Mouse (Mus musculus): ENCODE data around the gene Enam. TPM values are rescaled to one million over a fixed set of nuclear protein-coding genes. Genes with fewer than 3 reads are reported as not detected.
"Not testable (repeated sequence)": the region's sequence is repeated elsewhere in the genome, so short reads cannot be mapped to it uniquely, and the experiment has no call there.

The Enam gene
- polyA plus RNA-seq, 1 experiment from 2014 or later = not detected

GRCm38 (mm10) chr5:88519232-88519631 lies 31.5 kb downstream of the Enam start:
- no peaks in the 10 kb centered on the region for H3K9me3 ChIP-seq (ENCODE audit: control insufficient read depth, low read length)
- H3K27me3 ChIP-seq (replicated peaks; ENCODE audit: control insufficient read depth, insufficient read depth, low read length) = no peaks in the 10 kb centered on the region
- H3K9ac ChIP-seq (replicated peaks; ENCODE audit: low read depth, low read length) = no peak overlapping the region
- no peaks in the 10 kb centered on the region for H3K4me1 ChIP-seq (replicated peaks; ENCODE audit: control insufficient read depth, insufficient read depth, low read length)
- no peaks in the 10 kb centered on the region for H3K36me3 ChIP-seq (ENCODE audit: control insufficient read depth, insufficient read depth)
- WGBS = 3% methylated on average over 2 of the region's 2 CpGs
- H3K4me3 ChIP-seq (replicated peaks; ENCODE audit: low read length) = no peak overlapping the region
- peak; percentile 72 for ATAC-seq
- H3K4me2 ChIP-seq (ENCODE audit: low read length) = no peak overlapping the region
- no peak overlapping the region for H3K27ac ChIP-seq (ENCODE audit: low read length)

- no peaks in the 10 kb centered on the region for H3K27me3 ChIP-seq (replicated peaks; ENCODE audit: control insufficient read depth, insufficient read depth, low read length)
- no peak within 1 kb of the TSS for H3K9ac ChIP-seq (replicated peaks; ENCODE audit: low read depth, low read length)
- ATAC-seq = no peak
- H3K27ac ChIP-seq (ENCODE audit: low read length) = no peak within 1 kb of the TSS
- H3K9me3 ChIP-seq (ENCODE audit: control insufficient read depth, low read length) = no peaks in the 10 kb centered on the region
- 93% methylated on average over 3 of the region's 3 CpGs for whole genome bisulfite sequencing
- H3K36me3 ChIP-seq (ENCODE audit: control insufficient read depth, insufficient read depth) = no peaks in the 10 kb centered on the region
- H3K4me1 ChIP-seq (replicated peaks; ENCODE audit: control insufficient read depth, insufficient read depth, low read length) = no peaks in the 10 kb centered on the region
- H3K4me2 ChIP-seq (ENCODE audit: low read length) = no peak within 1 kb of the TSS
- no peak within 1 kb of the TSS for H3K4me3 ChIP-seq (replicated peaks; ENCODE audit: low read length)
Observed at GRCm38 (mm10) chr5:88527657-88528056, 39.9 kb downstream of the Enam start, which contains the start of gene Jchain. TSS of gene Jchain (minus strand) at chr5:88527891.

- no peak overlapping the region for H3K9ac ChIP-seq (replicated peaks; ENCODE audit: low read depth, low read length)
- ATAC-seq = no peak
- no peak overlapping the region for H3K27ac ChIP-seq (ENCODE audit: low read length)
- no peaks in the 10 kb centered on the region for H3K4me1 ChIP-seq (replicated peaks; ENCODE audit: control insufficient read depth, insufficient read depth, low read length)
- H3K4me3 ChIP-seq (replicated peaks; ENCODE audit: low read length) = no peak overlapping the region
- no peaks in the 10 kb centered on the region for H3K27me3 ChIP-seq (replicated peaks; ENCODE audit: control insufficient read depth, insufficient read depth, low read length)
- 48% methylated on average over 1 of the region's 1 CpGs for WGBS
- H3K9me3 ChIP-seq (ENCODE audit: control insufficient read depth, low read length) = no peaks in the 10 kb centered on the region
- no peaks in the 10 kb centered on the region for H3K36me3 ChIP-seq (ENCODE audit: control insufficient read depth, insufficient read depth)
- no peak overlapping the region for H3K4me2 ChIP-seq (ENCODE audit: low read length)
Observed at GRCm38 (mm10) chr5:88530908-88531307, 43.1 kb downstream of the Enam start.

- H3K36me3 ChIP-seq (ENCODE audit: control insufficient read depth, insufficient read depth) = no peaks in the 10 kb centered on the region
- 70% methylated on average over 3 of the region's 3 CpGs for WGBS
- H3K4me3 ChIP-seq (replicated peaks; ENCODE audit: low read length) = no peak overlapping the region
- H3K27ac ChIP-seq (ENCODE audit: low read length) = no peak overlapping the region
- H3K4me1 ChIP-seq (replicated peaks; ENCODE audit: control insufficient read depth, insufficient read depth, low read length) = no peaks in the 10 kb centered on the region
- H3K9ac ChIP-seq (replicated peaks; ENCODE audit: low read depth, low read length) = no peak overlapping the region
- ATAC-seq = no peak
- H3K4me2 ChIP-seq (ENCODE audit: low read length) = no peak overlapping the region
- no peaks in the 10 kb centered on the region for H3K27me3 ChIP-seq (replicated peaks; ENCODE audit: control insufficient read depth, insufficient read depth, low read length)
- no peaks in the 10 kb centered on the region for H3K9me3 ChIP-seq (ENCODE audit: control insufficient read depth, low read length)
Observed at GRCm38 (mm10) chr5:88534697-88535096, 46.9 kb downstream of the Enam start.

GRCm38 (mm10) chr5:88540845-88541244 lies 53.1 kb downstream of the Enam start:
- Histone ChIP-seq H3K4me3 (replicated peaks; ENCODE audit: low read length) (no peak overlapping the region), H3K9ac (replicated peaks; ENCODE audit: low read depth, low read length) (no peak overlapping the region), H3K27me3 (replicated peaks; ENCODE audit: control insufficient read depth, insufficient read depth, low read length) (no peaks in the 10 kb centered on the region), H3K27ac (ENCODE audit: low read length) (no peak overlapping the region), H3K4me2 (ENCODE audit: low read length) (no peak overlapping the region), H3K9me3 (ENCODE audit: control insufficient read depth, low read length) (no peaks in the 10 kb centered on the region), H3K36me3 (ENCODE audit: control insufficient read depth, insufficient read depth) (no peaks in the 10 kb centered on the region), H3K4me1 (replicated peaks; ENCODE audit: control insufficient read depth, insufficient read depth, low read length) (no peaks in the 10 kb centered on the region)
- ATAC-seq = no peak

- no peak for ATAC-seq
- Histone ChIP-seq H3K9ac (replicated peaks; ENCODE audit: low read depth, low read length) (no peak overlapping the region), H3K27ac (ENCODE audit: low read length) (no peak overlapping the region), H3K27me3 (replicated peaks; ENCODE audit: control insufficient read depth, insufficient read depth, low read length) (no peaks in the 10 kb centered on the region), H3K9me3 (ENCODE audit: control insufficient read depth, low read length) (no peaks in the 10 kb centered on the region), H3K4me2 (ENCODE audit: low read length) (no peak overlapping the region), H3K4me3 (replicated peaks; ENCODE audit: low read length) (no peak overlapping the region), H3K4me1 (replicated peaks; ENCODE audit: control insufficient read depth, insufficient read depth, low read length) (no peaks in the 10 kb centered on the region), H3K36me3 (ENCODE audit: control insufficient read depth, insufficient read depth) (no peaks in the 10 kb centered on the region)
- 62% methylated on average over 5 of the region's 5 CpGs for WGBS
Observed at GRCm38 (mm10) chr5:88542651-88543282, 55.0 kb downstream of the Enam start.

- WGBS = 88% methylated on average over 1 of the region's 1 CpGs
- H3K9ac ChIP-seq (replicated peaks; ENCODE audit: low read depth, low read length); H3K4me2 ChIP-seq (ENCODE audit: low read length); ATAC-seq; H3K4me3 ChIP-seq (replicated peaks; ENCODE audit: low read length); H3K27ac ChIP-seq (ENCODE audit: low read length); H3K36me3 ChIP-seq (ENCODE audit: control insufficient read depth, insufficient read depth); H3K4me1 ChIP-seq (replicated peaks; ENCODE audit: control insufficient read depth, insufficient read depth, low read length); H3K9me3 ChIP-seq (ENCODE audit: control insufficient read depth, low read length); H3K27me3 ChIP-seq (replicated peaks; ENCODE audit: control insufficient read depth, insufficient read depth, low read length): not testable (repeated sequence)
Observed at GRCm38 (mm10) chr5:88544411-88544810, 56.6 kb downstream of the Enam start.

- Histone ChIP-seq H3K4me3 (replicated peaks; ENCODE audit: low read length) (no peak overlapping the region), H3K27ac (ENCODE audit: low read length) (no peak overlapping the region), H3K36me3 (ENCODE audit: control insufficient read depth, insufficient read depth) (no peaks in the 10 kb centered on the region), H3K27me3 (replicated peaks; ENCODE audit: control insufficient read depth, insufficient read depth, low read length) (no peaks in the 10 kb centered on the region), H3K9me3 (ENCODE audit: control insufficient read depth, low read length) (no peaks in the 10 kb centered on the region), H3K4me1 (replicated peaks; ENCODE audit: control insufficient read depth, insufficient read depth, low read length) (no peaks in the 10 kb centered on the region), H3K4me2 (ENCODE audit: low read length) (no peak overlapping the region), H3K9ac (replicated peaks; ENCODE audit: low read depth, low read length) (no peak overlapping the region)
- ATAC-seq = no peak
- 90% methylated on average over 7 of the region's 7 CpGs for WGBS
Observed at GRCm38 (mm10) chr5:88545536-88545935, 57.8 kb downstream of the Enam start.

- H3K4me1 ChIP-seq (replicated peaks; ENCODE audit: control insufficient read depth, insufficient read depth, low read length) = peaks cover 22% of the 10 kb centered on the region
- no peaks in the 10 kb centered on the region for H3K36me3 ChIP-seq (ENCODE audit: control insufficient read depth, insufficient read depth)
- ATAC-seq = peak; percentile 69
- 7% methylated on average over 29 of the region's 29 CpGs for WGBS
- peak overlapping the region; percentile 70 for H3K9ac ChIP-seq (replicated peaks; ENCODE audit: low read depth, low read length)
- H3K27me3 ChIP-seq (replicated peaks; ENCODE audit: control insufficient read depth, insufficient read depth, low read length) = no peaks in the 10 kb centered on the region
- peak overlapping the region; percentile 94 for H3K4me3 ChIP-seq (replicated peaks; ENCODE audit: low read length)
- no peaks in the 10 kb centered on the region for H3K9me3 ChIP-seq (ENCODE audit: control insufficient read depth, low read length)
- H3K4me2 ChIP-seq (ENCODE audit: low read length) = peak overlapping the region; percentile 59
- peak overlapping the region; percentile 91 for H3K27ac ChIP-seq (ENCODE audit: low read length)
Observed at GRCm38 (mm10) chr5:88553271-88554085, 65.7 kb downstream of the Enam start.

Data from forebrain, embryonic 16.5 days (tissue).